Mouse (Mus musculus) limb, embryonic 10.5 days (tissue): ENCODE measurements around the gene Bex6. TPM values are rescaled to one million over a fixed set of nuclear protein-coding genes. Genes with fewer than 3 reads are reported as not detected.
"Not testable (repeated sequence)": the region's sequence is repeated elsewhere in the genome, so short reads cannot be mapped to it uniquely, and the experiment has no call there.

ENCODE experiments used
- DNase-seq: peaks from one replicate; pipeline ENCODE4 v3.0.0-alpha.2; 2017; ENCODE audit warnings: low spot score
- H3K27ac ChIP-seq: fragments of 300-500 bp; sonication (generic); 2 replicates; pipeline ENCODE4 v1.5.1; 2016; ENCODE audit warnings: mild to moderate bottlenecking
- H3K27me3 ChIP-seq: fragments of 300-500 bp; sonication (generic); 2 replicates; pipeline ENCODE4 v1.6.1; 2016; ENCODE audit warnings: low read depth, mild to moderate bottlenecking; ENCODE audit not compliant: poor library complexity, severe bottlenecking
- H3K36me3 ChIP-seq: fragments of 300-500 bp; sonication (generic); 2 replicates; pipeline ENCODE4 v1.6.1; 2016; ENCODE audit warnings: mild to moderate bottlenecking, moderate library complexity
- H3K4me1 ChIP-seq: fragments of 300-500 bp; sonication (generic); 2 replicates; pipeline ENCODE4 v1.6.1; 2016
- H3K4me3 ChIP-seq: fragments of 300-500 bp; sonication (generic); 2 replicates; pipeline ENCODE4 v1.5.1; 2016; ENCODE audit warnings: mild to moderate bottlenecking, moderate library complexity
- H3K9me3 ChIP-seq: fragments of 300-500 bp; sonication (generic); replicated peaks from 2 replicates; pipeline ENCODE4 v1.6.1; 2016; ENCODE audit warnings: mild to moderate bottlenecking
- WGBS: fragments of 180-500 bp; shearing (Covaris S2); methylation state at CpG from one replicate; pipeline ENCODE4 v1.1.7; 2016; 5-methylcytosine and 5-hydroxymethylcytosine counted together
- polyA plus RNA-seq: library from polyadenylated mRNA; unstranded; fragments of >200 nt; fragmentation: Nextera tagmentation; extraction: Ambion mirVana; gene quantifications from 2 replicates; pipeline ENCODE4 v1.2.1, GENCODE M21; 2016

Gene Bex6
- polyA plus RNA-seq, 1 experiment from 2014 or later = 0.26 TPM

GRCm38 (mm10) chr16:32186056-32186455 lies 6.4 kb downstream of the Bex6 start:
- no peaks in the 10 kb centered on the region for H3K27me3 ChIP-seq
- H3K4me1 ChIP-seq = peaks cover 6% of the 10 kb centered on the region
- no peak overlapping the region for H3K4me3 ChIP-seq
- no peaks in the 10 kb centered on the region for H3K9me3 ChIP-seq
- WGBS = 95% methylated on average over 5 of the region's 5 CpGs
- no peaks in the 10 kb centered on the region for H3K36me3 ChIP-seq
- no peak for DNase-seq
- H3K27ac ChIP-seq = no peak overlapping the region

- WGBS = 77% methylated on average over 6 of the region's 6 CpGs
- H3K27me3 ChIP-seq = no peaks in the 10 kb centered on the region
- H3K36me3 ChIP-seq = no peaks in the 10 kb centered on the region
- no peak overlapping the region for H3K4me3 ChIP-seq
- H3K27ac ChIP-seq = no peak overlapping the region
- H3K4me1 ChIP-seq = peaks cover 6% of the 10 kb centered on the region
- H3K9me3 ChIP-seq = no peaks in the 10 kb centered on the region
- DNase-seq = no peak
Measured at GRCm38 (mm10) chr16:32189109-32189508, 9.5 kb downstream of the Bex6 start.

GRCm38 (mm10) chr16:32190011-32190441 lies 10.4 kb downstream of the Bex6 start:
- WGBS = 58% methylated on average over 12 of the region's 12 CpGs
- Histone ChIP-seq H3K4me1 (peaks cover 6% of the 10 kb centered on the region), H3K27me3 (no peaks in the 10 kb centered on the region), H3K4me3 (no peak overlapping the region), H3K27ac (peak overlapping the region; percentile 5; the same call in 1 of the 2 replicates), H3K9me3 (no peaks in the 10 kb centered on the region), H3K36me3 (no peaks in the 10 kb centered on the region)
- DNase-seq = no peak

GRCm38 (mm10) chr16:32200256-32201003 lies 20.8 kb downstream of the Bex6 start:
- no peaks in the 10 kb centered on the region for H3K27me3 ChIP-seq
- H3K9me3 ChIP-seq = no peaks in the 10 kb centered on the region
- WGBS = 64% methylated on average over 21 of the region's 21 CpGs
- H3K4me1 ChIP-seq = peaks cover 8% of the 10 kb centered on the region
- H3K36me3 ChIP-seq = no peaks in the 10 kb centered on the region
- no peak overlapping the region for H3K4me3 ChIP-seq
- DNase-seq = no peak
- peak overlapping the region; percentile 34; the same call in 1 of the 2 replicates for H3K27ac ChIP-seq

GRCm38 (mm10) chr16:32201004-32201325 lies 21.3 kb downstream of the Bex6 start:
- no peak overlapping the region for H3K4me3 ChIP-seq

GRCm38 (mm10) chr16:32202681-32203080 lies 23.1 kb downstream of the Bex6 start:
- no peaks in the 10 kb centered on the region for H3K36me3 ChIP-seq
- DNase-seq = peak; percentile 37
- H3K4me1 ChIP-seq = peaks cover 8% of the 10 kb centered on the region
- H3K27ac ChIP-seq = no peak overlapping the region
- no peak overlapping the region for H3K4me3 ChIP-seq
- H3K27me3 ChIP-seq = no peaks in the 10 kb centered on the region
- 77% methylated on average over 6 of the region's 6 CpGs for WGBS
- no peaks in the 10 kb centered on the region for H3K9me3 ChIP-seq

More at GRCm38 (mm10) chr16:32201004-32201325, 21.3 kb downstream of the Bex6 start:
- H3K27ac ChIP-seq = 0 out of 2 replicates have a peak overlapping the region, but pooled peaks have one; percentile 34
- no peaks in the 10 kb centered on the region for H3K27me3 ChIP-seq
- 84% methylated on average over 9 of the region's 9 CpGs for WGBS
- no peaks in the 10 kb centered on the region for H3K9me3 ChIP-seq
- DNase-seq = no peak
- H3K4me1 ChIP-seq = peaks cover 8% of the 10 kb centered on the region
- no peaks in the 10 kb centered on the region for H3K36me3 ChIP-seq

- H3K36me3 ChIP-seq = no peaks in the 10 kb centered on the region
- H3K27me3 ChIP-seq = no peaks in the 10 kb centered on the region
- no peak overlapping the region for H3K4me3 ChIP-seq
- no peak for DNase-seq
- 60% methylated on average over 3 of the region's 3 CpGs for WGBS
- H3K4me1 ChIP-seq = peaks cover 8% of the 10 kb centered on the region
- 0 out of 2 replicates have a peak, but pooled peaks cover 3% of the 10 kb centered on the region for H3K9me3 ChIP-seq
- H3K27ac ChIP-seq = no peak overlapping the region
Measured at GRCm38 (mm10) chr16:32204902-32205301, 25.3 kb downstream of the Bex6 start.

GRCm38 (mm10) chr16:32214156-32214555 lies 34.5 kb downstream of the Bex6 start:
- H3K27me3 ChIP-seq = no peaks in the 10 kb centered on the region
- no peaks in the 10 kb centered on the region for H3K4me1 ChIP-seq
- H3K27ac ChIP-seq = no peak overlapping the region

GRCm38 (mm10) chr16:32214804-32215576 lies 35.4 kb downstream of the Bex6 start:
- Histone ChIP-seq H3K9me3 (no peaks in the 10 kb centered on the region; the same call in 1 of the 2 replicates), H3K36me3 (no peaks in the 10 kb centered on the region), H3K4me1 (no peaks in the 10 kb centered on the region), H3K27me3 (no peaks in the 10 kb centered on the region), H3K4me3 (no peak overlapping the region), H3K27ac (no peak overlapping the region)
- 83% methylated on average over 17 of the region's 17 CpGs for WGBS
- DNase-seq = no peak

More at GRCm38 (mm10) chr16:32214156-32214555, 34.5 kb downstream of the Bex6 start:
- Histone ChIP-seq H3K36me3 (no peaks in the 10 kb centered on the region), H3K9me3 (peaks cover 3% of the 10 kb centered on the region; the same call in 1 of the 2 replicates), H3K4me3 (no peak overlapping the region)
- no peak for DNase-seq

GRCm38 (mm10) chr16:32221803-32222202 lies 42.2 kb downstream of the Bex6 start:
- WGBS = 89% methylated on average over 4 of the region's 4 CpGs
- no peaks in the 10 kb centered on the region for H3K4me1 ChIP-seq
- no peaks in the 10 kb centered on the region for H3K9me3 ChIP-seq
- H3K4me3 ChIP-seq = no peak overlapping the region
- no peak for DNase-seq
- no peaks in the 10 kb centered on the region for H3K27me3 ChIP-seq
- no peak overlapping the region for H3K27ac ChIP-seq
- no peaks in the 10 kb centered on the region for H3K36me3 ChIP-seq

GRCm38 (mm10) chr16:32222399-32222798 lies 42.8 kb downstream of the Bex6 start:
- H3K9me3 ChIP-seq = no peaks in the 10 kb centered on the region
- no peak overlapping the region for H3K27ac ChIP-seq
- no peak for DNase-seq
- no peak overlapping the region for H3K4me3 ChIP-seq
- H3K36me3 ChIP-seq = no peaks in the 10 kb centered on the region
- H3K4me1 ChIP-seq = no peaks in the 10 kb centered on the region
- no peaks in the 10 kb centered on the region for H3K27me3 ChIP-seq

- WGBS = 89% methylated on average over 3 of the region's 3 CpGs
- H3K36me3 ChIP-seq = peaks cover 69% of the 10 kb centered on the region
Measured at GRCm38 (mm10) chr16:32232050-32232449, 52.4 kb downstream of the Bex6 start.

More at GRCm38 (mm10) chr16:32232050-32232449, 52.4 kb downstream of the Bex6 start:
- H3K27ac ChIP-seq, H3K4me3 ChIP-seq, H3K4me1 ChIP-seq, DNase-seq, H3K27me3 ChIP-seq, H3K9me3 ChIP-seq: not testable (repeated sequence)
